Mouse (Mus musculus): Measurements from ENCODE around the gene Tmem200a.

Tmem200a gene

GRCm38 (mm10) chr10:26078521-26079142 is at the start of gene Tmem200a:
Gene Tmem200a (minus strand): TSS chr10:26079052.
- DNase-seq: peak in 1 of 2 experiments; percentile 4

GRCm38 (mm10) chr10:26119822-26120183 is 41.0 kb upstream of the Tmem200a start:
- DNase-seq: no peak

- no peak for DNase-seq
Measured at GRCm38 (mm10) chr10:26119067-26119821, 40.4 kb upstream of the Tmem200a start.

- DNase-seq: no peak
Measured at GRCm38 (mm10) chr10:26114409-26114808, 35.6 kb upstream of the Tmem200a start.

- DNase-seq: no peak
Measured at GRCm38 (mm10) chr10:26103330-26103982, 24.6 kb upstream of the Tmem200a start.

- DNase-seq: no peak
Measured at GRCm38 (mm10) chr10:26082081-26082480, 3.2 kb upstream of the Tmem200a start.

GRCm38 (mm10) chr10:26079678-26080077 is 826 bp upstream of the Tmem200a start:
- DNase-seq: no peak

- DNase-seq: no peak
Measured at GRCm38 (mm10) chr10:26077671-26078481, 976 bp downstream of the Tmem200a start, which contains the start of gene Gm9767. Gene Gm9767 (plus strand): TSS chr10:26078255.

- DNase-seq: no peak
Measured at GRCm38 (mm10) chr10:26076949-26077348, 1.9 kb downstream of the Tmem200a start.

GRCm38 (mm10) chr10:26071986-26072385 is 6.9 kb downstream of the Tmem200a start:
- no peak for DNase-seq

GRCm38 (mm10) chr10:26063071-26063470 is 15.8 kb downstream of the Tmem200a start:
- DNase-seq: no peak

GRCm38 (mm10) chr10:26059662-26060307 is 19.1 kb downstream of the Tmem200a start:
- no peak for DNase-seq

- DNase-seq: no peak
Measured at GRCm38 (mm10) chr10:26051177-26051576, 27.7 kb downstream of the Tmem200a start.

- no peak for DNase-seq
Measured at GRCm38 (mm10) chr10:26034931-26035330, 43.9 kb downstream of the Tmem200a start.

GRCm38 (mm10) chr10:26018740-26019139 is 60.1 kb downstream of the Tmem200a start:
- DNase-seq: no peak

GRCm38 (mm10) chr10:26014298-26014697 is 64.6 kb downstream of the Tmem200a start:
- no peak for DNase-seq

- no peak for DNase-seq
Measured at GRCm38 (mm10) chr10:26008948-26009347, 69.9 kb downstream of the Tmem200a start.

- DNase-seq: no peak
Measured at GRCm38 (mm10) chr10:26005471-26005870, 73.4 kb downstream of the Tmem200a start.

- no peak for DNase-seq
Measured at GRCm38 (mm10) chr10:26000893-26001292, 78.0 kb downstream of the Tmem200a start.

GRCm38 (mm10) chr10:25999291-25999930 is 79.4 kb downstream of the Tmem200a start:
- no peak for DNase-seq

GRCm38 (mm10) chr10:25984056-25984455 is 94.8 kb downstream of the Tmem200a start:
- DNase-seq: no peak

GRCm38 (mm10) chr10:25982617-25983016 is 96.2 kb downstream of the Tmem200a start:
- no peak for DNase-seq

Measured in spleen, adult 18-20 months (tissue).